Comparison of ENCODE assay signal across 7 mouse cellular contexts in the genomic region with DNA sequence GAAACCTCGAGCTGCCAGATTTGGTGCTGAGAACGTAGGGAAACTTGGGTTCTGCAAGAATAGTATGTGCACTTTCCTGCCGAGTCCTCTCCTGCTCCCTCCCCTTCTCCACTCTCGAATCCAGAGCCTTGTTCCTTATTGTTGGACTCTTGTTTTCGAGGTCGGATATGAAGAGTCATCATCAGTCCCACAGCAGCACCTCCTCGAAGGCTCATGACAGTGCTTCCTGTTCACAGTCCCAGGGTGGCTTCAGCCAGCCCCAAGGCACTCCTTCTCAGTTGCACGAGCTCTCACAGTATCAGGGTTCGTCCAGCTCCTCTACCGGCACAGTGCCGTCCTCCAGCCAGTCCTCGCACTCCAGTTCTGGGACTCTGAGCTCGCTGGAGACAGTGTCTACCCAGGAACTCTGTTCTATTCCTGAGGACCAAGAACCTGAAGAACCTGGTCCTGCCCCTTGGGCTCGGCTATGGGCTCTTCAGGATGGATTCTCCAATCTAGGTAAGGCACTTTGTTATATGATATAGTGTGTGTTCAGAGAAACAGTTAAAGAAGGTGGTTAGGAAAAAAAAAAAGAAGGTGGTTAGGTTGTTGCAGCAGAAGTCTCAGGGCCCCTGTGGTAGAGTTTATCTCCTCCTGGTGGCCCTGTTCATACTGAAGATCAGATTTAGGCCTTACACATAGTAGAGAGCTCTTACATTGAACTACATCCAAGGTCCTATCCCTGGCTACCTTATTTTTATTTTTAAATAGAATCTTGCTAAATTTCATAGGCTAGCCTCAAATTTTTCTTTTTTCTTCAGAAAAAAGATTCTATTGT. TPM values are rescaled to one million over a fixed set of nuclear protein-coding genes. Genes with fewer than 3 reads are reported as not detected.
A peak's percentile ranks its signal among the peaks of the same experiment; 100 is the strongest.
DNase-seq lines count a peak whose midpoint lies in the region; ATAC-seq and TF ChIP-seq lines count a peak whose summit lies in the region.

No protein-coding gene starts in this region.

- no peak for TF ChIP-seq CTCF in intestine, postnatal 0 days (IDR thresholded peaks at IDR 0.05; ENCODE audit: low read depth)
- peak; percentile 38 to 73 (median 44); a peak in 5 of 6 replicates for TF ChIP-seq CTCF in MEL (IDR thresholded peaks at IDR 0.05 in 2 of 3, conservative IDR thresholded peaks at IDR 0.05 in 1 of 3; ENCODE audit: control insufficient read depth in 1 of 3, insufficient read depth in 1 of 3, low read depth in 2 of 3, low read length in 3 of 3, poor library complexity in 1 of 3, severe bottlenecking in 1 of 3)

- H3K4me2 ChIP-seq in intestine, embryonic 15.5 days (replicated peaks): peak overlapping the region; percentile 87; the same call in 1 of the 2 replicates
- no peak overlapping the region for H3K4me2 ChIP-seq in intestine, postnatal 0 days (replicated peaks; ENCODE audit: low read depth)

- no peak overlapping the region for H3K27ac ChIP-seq in intestine, embryonic 15.5 days
- no peak overlapping the region for H3K27ac ChIP-seq in intestine, postnatal 0 days (ENCODE audit: low read depth, low read length)
- H3K27ac ChIP-seq in MEL (ENCODE audit: control insufficient read depth, low read depth, low read length) (peak overlapping the region; percentile 27), macrophage (no peak overlapping the region)

- peak; percentile 73 for TF ChIP-seq RAD21 in MEL (IDR thresholded peaks at IDR 0.05; ENCODE audit: low read depth, low read length)

- WGBS in intestine, embryonic 15.5 days: 94% methylated on average over 14 of the region's 14 CpGs
- WGBS in intestine, postnatal 0 days: 92% methylated on average over 14 of the region's 14 CpGs
- 86% methylated on average over 13 of the region's 14 CpGs for WGBS in macrophage (ENCODE audit: missing documents)

- peaks cover 9% of the 10 kb centered on the region for H3K36me3 ChIP-seq in intestine, embryonic 15.5 days
- H3K36me3 ChIP-seq in intestine, postnatal 0 days (ENCODE audit: control insufficient read depth, insufficient read depth): peaks cover 18% of the 10 kb centered on the region; the same call in 1 of the 2 replicates
- peaks cover 10 to 23% of the 10 kb centered on the region in 2 experiments for H3K36me3 ChIP-seq in MEL (ENCODE audit: control insufficient read depth in 1 of 2, insufficient read depth in 2 of 2, low read length in 2 of 2)
- H3K36me3 ChIP-seq in macrophage (ENCODE audit: inconsistent target): peaks cover 18% of the 10 kb centered on the region; the same call in 1 of the 2 replicates

- H3K79me2 ChIP-seq in MEL (ENCODE audit: control insufficient read depth, insufficient read depth, low read length, poor library complexity) (peaks cover 22% of the 10 kb centered on the region), macrophage (ENCODE audit: inconsistent target) (peaks cover 44% of the 10 kb centered on the region; the same call in 1 of the 2 replicates)

- no peaks in the 10 kb centered on the region for H3K9me3 ChIP-seq in intestine, embryonic 15.5 days
- H3K9me3 ChIP-seq in intestine, postnatal 0 days (ENCODE audit: control insufficient read depth): no peaks in the 10 kb centered on the region
- no peaks in the 10 kb centered on the region for H3K9me3 ChIP-seq in MEL (replicated peaks; ENCODE audit: insufficient read depth, low read length)

- H3K27me3 ChIP-seq in intestine, embryonic 15.5 days (replicated peaks): no peaks in the 10 kb centered on the region
- H3K27me3 ChIP-seq in intestine, postnatal 0 days (replicated peaks; ENCODE audit: control insufficient read depth, insufficient read depth, low read length): no peaks in the 10 kb centered on the region
- no peaks in the 10 kb centered on the region for H3K27me3 ChIP-seq in MEL (ENCODE audit: control insufficient read depth in 1 of 2, insufficient read depth in 2 of 2, low read length in 2 of 2)

- H3K9ac ChIP-seq in intestine, embryonic 15.5 days: no peak overlapping the region
- H3K9ac ChIP-seq in intestine, postnatal 0 days (ENCODE audit: low read depth, low read length): no peak overlapping the region
- peak overlapping the region; percentile 83 for H3K9ac ChIP-seq in MEL (ENCODE audit: control insufficient read depth, low read depth, low read length, poor library complexity, severe bottlenecking)

- H3K4me3 ChIP-seq in intestine, embryonic 15.5 days (replicated peaks): peak overlapping the region; percentile 66; the same call in 1 of the 2 replicates
- no peak overlapping the region for H3K4me3 ChIP-seq in intestine, postnatal 0 days (ENCODE audit: low read depth, low read length)
- H3K4me3 ChIP-seq in MEL (ENCODE audit: control insufficient read depth in 1 of 2, insufficient read depth in 1 of 2, low read depth in 2 of 2, low read length in 2 of 2): peak overlapping the region; percentile 71 to 81
- peak overlapping the region; percentile 80; the same call in 1 of the 2 replicates for H3K4me3 ChIP-seq in macrophage (ENCODE audit: inconsistent target)

- TF ChIP-seq POLR2A in MEL (IDR thresholded peaks at IDR 0.05; ENCODE audit: control insufficient read depth in 1 of 2, insufficient read depth in 1 of 2, low read depth in 1 of 2, low read length in 2 of 2, poor library complexity in 1 of 2): no peak

- ATAC-seq in intestine, embryonic 15.5 days: no peak
- no peak for ATAC-seq in intestine, postnatal 0 days
- no peak for ATAC-seq in inflammation-experienced regulatory T-cells, adult 6 months

- H3K4me1 ChIP-seq in intestine, embryonic 15.5 days (replicated peaks): peaks cover 10% of the 10 kb centered on the region
- H3K4me1 ChIP-seq in intestine, postnatal 0 days (replicated peaks; ENCODE audit: control insufficient read depth, insufficient read depth, low read length): no peaks in the 10 kb centered on the region
- peaks cover 0 to 9% of the 10 kb centered on the region in 2 experiments; a peak in 3 of 4 replicates for H3K4me1 ChIP-seq in MEL (ENCODE audit: control insufficient read depth in 1 of 2, insufficient read depth in 2 of 2, low read length in 2 of 2)

- no peak for TF ChIP-seq EP300 in MEL (IDR thresholded peaks at IDR 0.05; ENCODE audit: low read depth in 1 of 2, low read length in 2 of 2)

- DNase-seq in MEL (ENCODE audit: low read depth, low spot score): peak; percentile 66
- DNase-seq in c-Kit-positive CD71-positive TER-119-negative erythroid progenitor cells, embryonic 14.5 days (ENCODE audit: low read depth): peak; percentile 50
- no peak for DNase-seq in lung, postnatal 10 days

RNA-seq across cellular contexts. Expression of a gene that starts 1.5 kb away (rescaled TPM):
- 35.7 and 36.4 TPM in 2 replicates for polyA plus RNA-seq in intestine, embryonic 15.5 days (2015; fragmentation: Nextera tagmentation; extraction: Ambion mirVana)
- 10.5 and 12.2 TPM in 2 replicates for polyA plus RNA-seq in intestine, postnatal 0 days (2015; fragmentation: Nextera tagmentation; extraction: Ambion mirVana)
- 22.2 and 23.9 TPM in 2 replicates for total RNA-seq in MEL (2012; rRNA removed)
- polyA plus RNA-seq in MEL (2012; ENCODE audit: insufficient read depth in 1 of 2, insufficient read length in 2 of 2, low read depth in 1 of 2, low replicate concordance in 2 of 2, missing spikeins in 1 of 2) (10 to 100 TPM in 1 of 2 experiments, not detected in 1; 24.1 TPM), macrophage (2018) (21.7 to 24.4 TPM (median 24.0 TPM) in 3 replicates)
- total RNA-seq in macrophage (2018; cell fraction: chromatin; rRNA removed): 10 to 100 TPM in 16 of 26 experiments, 1 to 10 TPM in 10; 1.8 to 51.7 (median 22.4) TPM
- total RNA-seq in macrophage (2018; cell fraction: cytosol; rRNA removed): 10 to 100 TPM in 25 of 26 experiments, 1 to 10 TPM in 1; 9.4 to 27.0 (median 18.0) TPM
- total RNA-seq in macrophage (2018; cell fraction: nucleus; rRNA removed): 10 to 100 TPM in 17 of 26 experiments, 1 to 10 TPM in 9; 3.2 to 38.0 (median 15.6) TPM
- 10 to 100 TPM in 1 of 3 experiments, 1 to 10 TPM in 2; 3.8 to 17.7 (median 4.3) TPM for polyA plus RNA-seq in inflammation-experienced regulatory T-cells, adult 6 months (2017; shearing (Covaris generic))

RNA-seq across cellular contexts. Expression of a gene that starts 1.7 kb away (rescaled TPM):
- 36.7 and 36.9 TPM in 2 replicates for polyA plus RNA-seq in intestine, embryonic 15.5 days (2015; fragmentation: Nextera tagmentation; extraction: Ambion mirVana)
- 50.0 and 52.2 TPM in 2 replicates for polyA plus RNA-seq in intestine, postnatal 0 days (2015; fragmentation: Nextera tagmentation; extraction: Ambion mirVana)
- total RNA-seq in MEL (2012; rRNA removed): 20.1 and 29.4 TPM in 2 replicates
- polyA plus RNA-seq in MEL (2012; ENCODE audit: insufficient read depth in 1 of 2, insufficient read length in 2 of 2, low read depth in 1 of 2, low replicate concordance in 2 of 2, missing spikeins in 1 of 2) (10 to 100 TPM in 1 of 2 experiments, not detected in 1; 29.0 TPM), macrophage (2018) (32.2 to 52.4 TPM (median 43.3 TPM) in 3 replicates)
- 10 to 100 TPM in 11 of 26 experiments, 1 to 10 TPM in 11, not detected in 4; 2.3 to 43.3 (median 10.1) TPM for total RNA-seq in macrophage (2018; cell fraction: chromatin; rRNA removed)
- total RNA-seq in macrophage (2018; cell fraction: cytosol; rRNA removed): 10 to 100 TPM; 27.7 to 74.0 (median 40.6) TPM
- total RNA-seq in macrophage (2018; cell fraction: nucleus; rRNA removed): 10 to 100 TPM in 14 of 26 experiments, 1 to 10 TPM in 12; 2.1 to 29.6 (median 10.4) TPM
- 10 to 100 TPM; 41.4 to 51.1 (median 45.4) TPM for polyA plus RNA-seq in inflammation-experienced regulatory T-cells, adult 6 months (2017; shearing (Covaris generic))

RNA-seq across cellular contexts. Expression of a gene that starts 31.4 kb away (rescaled TPM):
- 10.3 and 12.4 TPM in 2 replicates for polyA plus RNA-seq in intestine, embryonic 15.5 days (2015; fragmentation: Nextera tagmentation; extraction: Ambion mirVana)
- 6.0 and 6.4 TPM in 2 replicates for polyA plus RNA-seq in intestine, postnatal 0 days (2015; fragmentation: Nextera tagmentation; extraction: Ambion mirVana)
- 4.9 and 5.2 TPM in 2 replicates for total RNA-seq in MEL (2012; rRNA removed)
- polyA plus RNA-seq in MEL (2012; ENCODE audit: insufficient read depth in 1 of 2, insufficient read length in 2 of 2, low read depth in 1 of 2, low replicate concordance in 2 of 2, missing spikeins in 1 of 2): 10 to 100 TPM in 1 of 2 experiments, not detected in 1; 23.0 TPM
- 100 to 1,000 TPM in 8 of 26 experiments, 10 to 100 TPM in 18; 34.8 to 152 (median 77.9) TPM for total RNA-seq in macrophage (2018; cell fraction: chromatin; rRNA removed)
- total RNA-seq in macrophage (2018; cell fraction: cytosol; rRNA removed): 10 to 100 TPM; 11.7 to 33.5 (median 17.2) TPM
- 10 to 100 TPM; 13.5 to 95.7 (median 32.3) TPM for total RNA-seq in macrophage (2018; cell fraction: nucleus; rRNA removed)
- 9.6 to 23.9 TPM (median 15.4 TPM) in 3 replicates for polyA plus RNA-seq in macrophage (2018)
- 10 to 100 TPM in 1 of 3 experiments, 1 to 10 TPM in 2; 8.0 to 12.9 (median 9.3) TPM for polyA plus RNA-seq in inflammation-experienced regulatory T-cells, adult 6 months (2017; shearing (Covaris generic))

RNA-seq across cellular contexts. Expression of a gene that starts 38.3 kb away (rescaled TPM):
- 6.9 and 8.0 TPM in 2 replicates for polyA plus RNA-seq in intestine, embryonic 15.5 days (2015; fragmentation: Nextera tagmentation; extraction: Ambion mirVana)
- 2.9 and 3.4 TPM in 2 replicates for polyA plus RNA-seq in intestine, postnatal 0 days (2015; fragmentation: Nextera tagmentation; extraction: Ambion mirVana)
- total RNA-seq in MEL (2012; rRNA removed): 1.1 and 1.2 TPM in 2 replicates
- 1 to 10 TPM in 1 of 2 experiments, not detected in 1; 1.8 TPM for polyA plus RNA-seq in MEL (2012; ENCODE audit: insufficient read depth in 1 of 2, insufficient read length in 2 of 2, low read depth in 1 of 2, low replicate concordance in 2 of 2, missing spikeins in 1 of 2)
- total RNA-seq in macrophage (2018; cell fraction: chromatin; rRNA removed): 10 to 100 TPM in 3 of 26 experiments, 1 to 10 TPM in 23; 3.1 to 10.4 (median 5.6) TPM
- total RNA-seq in macrophage (2018; cell fraction: cytosol; rRNA removed): 1 to 10 TPM in 14 of 26 experiments, under 1 TPM in 12; 0.54 to 1.8 (median 1.1) TPM
- 10 to 100 TPM in 1 of 26 experiments, 1 to 10 TPM in 25; 1.4 to 18.4 (median 3.3) TPM for total RNA-seq in macrophage (2018; cell fraction: nucleus; rRNA removed)
- 0.50 to 1.3 TPM (median 0.77 TPM) in 3 replicates for polyA plus RNA-seq in macrophage (2018)
- polyA plus RNA-seq in inflammation-experienced regulatory T-cells, adult 6 months (2017; shearing (Covaris generic)): 1 to 10 TPM in 2 of 3 experiments, under 1 TPM in 1; 0.83 to 4.4 (median 4.3) TPM
